Mouse (Mus musculus) embryo, embryonic 9.5 days (tissue): Measurements from ENCODE around the gene Epb41l5.
A peak's percentile ranks its signal among the peaks of the same experiment; 100 is the strongest.

Experiments
- DNase-seq: peaks from one replicate; pipeline ENCODE4 v3.0.0-alpha.2; 2017; ENCODE audit errors: extremely low spot score

Gene Epb41l5

DNA sequence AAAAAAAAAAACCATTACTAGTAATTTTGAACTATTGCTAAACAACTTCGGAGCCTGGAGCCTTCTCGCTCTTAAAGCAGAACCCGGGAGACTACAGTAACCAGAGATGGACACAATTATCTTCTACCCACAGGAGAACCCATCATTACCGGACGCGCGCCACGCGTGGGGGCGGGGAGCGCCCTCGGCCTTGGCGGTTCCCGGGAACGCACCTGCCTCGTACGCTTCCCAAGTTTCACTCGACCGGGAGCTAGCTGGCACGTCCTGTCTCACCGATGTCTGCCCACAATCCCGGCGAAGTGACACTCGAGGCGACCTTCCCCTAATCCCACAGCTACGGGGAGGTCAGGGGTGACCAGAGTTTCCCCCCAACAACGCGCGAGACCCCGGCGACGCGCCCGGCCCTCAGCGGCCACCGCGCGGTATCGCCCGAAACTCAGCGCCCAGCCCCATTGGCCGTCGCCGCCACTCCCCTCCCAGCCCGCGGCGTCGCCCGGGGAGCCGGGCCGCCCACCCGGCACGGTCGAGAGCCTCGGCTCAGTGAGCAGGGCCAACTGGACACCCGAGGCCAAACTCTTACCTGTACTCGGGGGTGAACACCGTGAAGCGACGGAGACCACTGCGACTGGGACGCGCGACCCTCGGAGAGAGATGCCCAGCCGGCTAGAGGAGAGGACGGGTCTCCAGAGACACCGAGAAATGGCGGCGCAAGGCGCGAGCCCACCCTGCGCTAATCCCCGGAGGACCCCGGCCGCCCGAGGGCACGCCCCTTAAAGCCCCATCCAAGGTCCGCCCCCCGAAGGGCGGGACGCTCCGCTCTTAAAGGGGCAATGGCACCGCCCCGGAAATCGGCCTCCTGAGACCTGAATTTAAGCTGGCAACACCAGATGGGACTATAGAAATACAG is at the start of gene Epb41l5:
Gene Epb41l5, minus strand, starts transcription at position 796 of the 907 bp plus-strand sequence.
- DNase-seq: peak; percentile 93

DNA sequence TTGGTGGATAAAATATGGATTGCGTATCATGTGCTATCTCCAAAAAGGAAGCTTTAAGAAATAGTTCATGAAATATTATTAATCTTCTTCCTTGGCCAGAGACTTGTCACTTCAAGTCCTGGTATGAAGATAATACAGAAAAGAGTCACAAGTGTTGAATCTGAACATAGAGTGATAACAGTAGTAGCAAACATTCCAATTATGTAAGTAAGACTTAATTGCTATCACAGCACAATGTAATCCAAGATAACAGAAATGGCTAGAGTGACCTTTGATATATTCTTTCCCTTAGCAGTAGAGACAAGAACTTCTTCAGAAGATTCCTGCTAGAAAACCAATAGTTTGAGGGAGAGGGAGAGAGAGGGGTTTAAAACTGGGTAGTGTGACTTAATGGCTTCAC is 48.1 kb upstream of the Epb41l5 start:
- no peak for DNase-seq

DNA sequence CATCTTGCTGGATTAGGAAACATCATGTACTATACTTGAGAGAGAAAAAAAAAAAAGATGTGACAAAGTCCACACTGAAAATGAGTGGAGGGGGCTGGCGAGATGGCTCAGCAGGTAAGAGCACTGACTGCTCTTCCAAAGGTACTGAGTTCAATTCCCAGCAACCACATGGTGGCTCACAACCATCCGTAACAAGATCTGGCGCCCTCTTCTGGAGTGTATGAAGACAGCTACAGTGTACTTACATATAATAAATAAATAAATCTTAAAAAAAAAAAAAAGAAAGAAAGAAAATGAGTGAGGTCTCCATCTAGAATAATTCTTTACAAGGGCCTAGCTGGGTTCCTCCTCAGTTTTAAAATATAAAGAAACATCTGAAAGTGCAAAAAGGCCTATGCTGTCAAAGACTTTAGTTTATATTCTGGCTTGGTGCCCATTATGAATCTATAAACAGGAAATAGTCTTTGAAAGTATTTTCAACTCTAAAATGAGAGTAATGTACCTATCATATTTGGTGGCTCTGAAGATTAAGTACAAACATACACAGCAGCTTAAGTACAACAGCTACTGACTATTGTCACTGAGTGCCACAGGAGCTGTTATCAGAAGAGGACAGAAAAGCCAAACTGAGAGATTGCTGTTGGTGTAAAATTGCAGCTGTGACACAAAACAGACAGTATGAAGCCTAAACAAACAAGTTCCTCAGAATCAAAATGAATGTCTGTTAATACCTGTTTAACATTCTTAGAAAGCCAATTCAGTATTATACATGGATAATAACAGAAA is 37.2 kb upstream of the Epb41l5 start:
- no peak for DNase-seq

DNA sequence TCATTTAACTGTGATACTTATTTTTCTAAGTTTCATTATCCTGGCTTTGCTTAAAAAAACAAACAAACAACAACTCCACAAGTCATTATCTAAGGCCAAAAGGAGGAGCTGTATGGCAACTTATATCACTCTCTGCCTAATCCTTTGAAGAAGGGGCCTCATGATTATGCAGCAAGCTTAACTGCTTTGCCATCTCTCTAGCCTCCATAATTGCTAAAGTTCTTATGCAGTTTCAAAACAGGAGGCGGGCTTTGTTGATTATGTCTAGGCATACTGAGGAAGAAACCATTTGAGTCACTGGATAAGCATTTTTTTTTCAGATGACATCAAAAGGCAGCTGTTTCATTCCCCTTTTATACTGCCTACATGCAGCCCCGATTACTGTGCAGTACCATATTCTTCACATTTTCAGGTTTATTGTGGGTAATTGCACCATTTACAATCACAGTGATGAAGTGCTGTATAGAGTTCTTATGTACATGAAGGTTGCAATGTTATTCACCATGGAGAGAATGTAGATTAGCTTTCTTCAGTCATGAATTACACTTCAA is 32.9 kb upstream of the Epb41l5 start:
- no peak for DNase-seq

DNA sequence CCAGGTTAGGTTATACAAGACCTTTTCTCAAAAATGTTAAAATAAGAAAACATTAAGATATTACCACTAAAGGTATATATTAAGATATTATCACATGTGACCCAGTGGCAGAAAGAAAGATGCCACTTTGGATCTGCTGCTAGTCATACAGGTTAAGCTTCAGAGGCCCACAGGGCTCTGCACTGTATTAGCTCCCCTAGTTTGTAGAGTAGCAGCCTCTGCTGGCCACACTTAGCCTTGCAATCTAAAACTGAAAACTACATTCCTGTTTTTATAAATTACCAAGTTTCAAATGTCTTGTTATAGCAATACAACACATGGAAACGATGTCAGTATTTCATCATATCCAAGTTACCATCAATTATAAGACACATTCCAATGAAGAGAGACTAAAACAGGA is 26.2 kb upstream of the Epb41l5 start:
- DNase-seq: peak; percentile 7

DNA sequence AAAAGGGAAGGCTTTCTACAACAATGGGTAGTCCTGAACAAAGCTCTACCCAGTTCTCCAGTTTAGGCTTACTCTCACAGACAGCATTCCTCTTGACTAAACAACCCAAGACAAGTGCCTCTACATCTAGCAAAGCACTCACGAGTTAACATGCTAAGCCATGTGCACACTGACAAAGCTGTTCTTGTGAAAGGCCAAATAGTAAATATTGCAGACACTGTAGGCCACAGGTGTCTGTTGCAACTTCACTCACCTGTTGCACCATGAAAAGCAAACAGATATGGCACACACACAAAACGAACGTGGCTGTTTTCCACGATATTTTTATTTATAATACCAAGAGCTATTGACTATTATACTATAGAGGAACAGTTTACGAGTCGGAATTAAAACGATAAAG is 18.1 kb upstream of the Epb41l5 start:
- DNase-seq: no peak

DNA sequence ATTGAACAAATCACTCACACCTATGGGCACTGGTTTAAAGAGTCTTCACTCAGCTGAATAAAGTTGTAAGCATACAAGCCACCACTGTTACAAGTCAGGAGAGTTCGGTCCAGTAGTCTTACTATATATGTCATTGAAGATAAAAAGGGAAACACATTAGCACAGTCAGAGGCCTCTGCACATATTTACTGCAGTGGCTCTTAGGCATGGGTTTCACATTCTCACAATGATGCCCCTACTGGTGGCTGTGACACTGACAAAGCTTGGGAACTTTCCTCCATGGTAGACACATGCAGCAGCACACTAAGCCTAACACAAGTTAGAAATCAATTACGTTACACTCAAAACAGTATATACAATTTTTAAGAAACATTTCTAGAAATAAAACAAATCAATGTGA is 5.5 kb upstream of the Epb41l5 start:
- no peak for DNase-seq

DNA sequence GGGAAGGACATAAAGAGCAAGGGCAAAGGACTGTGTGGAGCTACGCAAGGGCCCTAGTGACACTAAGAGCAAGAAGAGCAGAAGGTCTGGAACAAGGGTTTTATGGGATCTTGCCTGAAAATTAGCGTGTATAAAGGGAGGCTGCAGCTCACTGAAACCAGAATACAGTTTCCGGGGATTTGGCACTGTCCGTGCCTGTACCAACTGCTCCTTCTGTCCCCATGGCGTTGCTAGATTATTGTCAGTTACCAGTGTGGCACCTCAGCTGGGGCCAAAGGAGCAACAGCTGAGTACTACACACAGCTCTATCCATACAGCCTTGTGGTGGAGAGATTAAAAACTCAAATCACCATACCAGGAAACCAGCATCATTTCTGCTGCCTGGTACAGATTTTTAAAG is 1.6 kb upstream of the Epb41l5 start:
- DNase-seq: no peak

DNA sequence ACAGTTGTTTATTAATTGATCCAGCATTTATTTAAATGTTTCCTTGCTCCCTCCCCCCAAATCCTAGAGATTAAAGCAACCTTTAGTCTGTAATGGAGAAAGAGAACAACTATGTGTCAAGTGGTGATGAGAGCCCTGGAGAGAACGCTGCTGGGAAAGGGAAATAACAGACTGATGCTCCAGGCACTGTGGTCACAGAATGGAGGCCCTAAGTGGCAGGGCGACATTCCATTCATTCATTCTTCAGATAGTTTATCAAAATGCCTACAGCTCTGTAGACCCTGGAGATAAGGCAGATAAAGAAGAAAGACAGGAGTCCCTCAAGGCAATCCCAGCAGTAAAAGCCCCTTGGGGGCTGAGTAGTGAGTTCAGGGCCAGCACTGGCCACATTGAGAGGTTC is 827 bp upstream of the Epb41l5 start:
- no peak for DNase-seq

DNA sequence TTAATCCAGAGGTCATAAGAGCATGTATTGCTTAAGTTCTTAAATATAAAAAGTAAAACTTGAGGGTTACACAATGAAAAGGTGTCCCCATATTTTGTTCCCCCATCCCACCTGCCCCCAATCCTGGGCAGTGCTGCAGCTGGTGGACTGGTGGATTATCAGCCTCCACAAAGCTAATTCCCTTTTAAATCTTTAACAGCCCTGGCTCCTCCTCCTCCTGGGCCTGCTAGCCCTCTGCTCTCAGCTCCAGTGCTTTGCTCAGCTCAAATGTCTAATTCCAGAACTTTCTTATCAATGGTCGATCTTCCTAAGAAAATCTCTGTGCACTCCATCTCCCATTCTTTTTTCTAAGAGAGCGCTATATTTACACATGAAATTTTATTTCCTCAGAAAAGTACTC is 2.4 kb downstream of the Epb41l5 start:
- no peak for DNase-seq

DNA sequence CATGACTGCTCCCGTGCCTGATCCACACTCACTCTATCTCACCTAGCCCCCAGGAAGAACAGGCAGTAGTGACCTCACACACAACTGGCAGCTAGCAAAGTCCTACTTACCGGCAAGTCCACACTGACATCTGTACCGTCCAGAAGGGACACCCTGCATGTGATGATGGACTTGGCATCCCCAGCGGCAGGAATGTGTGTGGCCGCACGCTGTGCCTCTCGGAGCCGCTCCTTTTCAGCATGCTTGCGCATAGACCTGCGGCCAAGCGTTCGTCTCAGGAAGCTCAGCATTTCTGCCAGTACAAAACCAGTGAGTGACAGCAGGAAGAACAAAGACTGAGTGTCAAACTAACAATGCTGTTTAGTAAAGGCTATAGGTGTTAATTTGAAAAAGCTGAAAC is 6.4 kb downstream of the Epb41l5 start:
- peak; percentile 25 for DNase-seq

DNA sequence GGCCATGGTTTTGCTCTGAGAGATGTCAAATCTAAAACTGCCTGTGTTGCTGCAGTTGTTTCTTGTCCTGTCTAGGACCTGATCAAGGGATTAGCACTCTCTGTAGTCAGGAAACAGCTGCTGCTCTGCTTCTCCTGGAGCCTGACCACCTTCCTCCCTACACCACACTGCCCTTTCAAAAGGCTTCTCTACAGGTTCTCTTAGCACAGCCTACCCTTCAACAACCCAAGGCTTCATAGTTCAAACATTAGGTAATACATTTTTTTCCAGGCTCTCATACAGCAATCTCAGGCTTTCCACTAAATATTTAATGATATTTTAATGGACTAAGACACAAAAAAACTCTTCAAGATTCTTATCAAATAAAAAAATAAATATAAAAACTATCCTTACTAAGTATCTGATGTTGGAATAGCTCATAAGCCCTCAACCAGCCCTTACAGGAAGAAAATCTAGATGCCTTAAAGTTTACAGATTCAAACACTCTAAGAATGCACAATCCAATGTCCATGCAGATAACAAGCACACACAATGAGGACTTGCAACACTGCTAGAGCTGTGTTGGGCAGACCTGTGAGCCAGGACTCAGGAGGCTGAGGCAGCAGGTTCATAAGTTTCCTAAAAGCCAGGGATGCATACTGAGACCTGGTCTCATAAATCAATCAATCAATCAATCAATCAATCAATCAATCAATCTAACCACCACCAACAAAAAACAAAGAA is 7.5 kb downstream of the Epb41l5 start:
- DNase-seq: no peak

DNA sequence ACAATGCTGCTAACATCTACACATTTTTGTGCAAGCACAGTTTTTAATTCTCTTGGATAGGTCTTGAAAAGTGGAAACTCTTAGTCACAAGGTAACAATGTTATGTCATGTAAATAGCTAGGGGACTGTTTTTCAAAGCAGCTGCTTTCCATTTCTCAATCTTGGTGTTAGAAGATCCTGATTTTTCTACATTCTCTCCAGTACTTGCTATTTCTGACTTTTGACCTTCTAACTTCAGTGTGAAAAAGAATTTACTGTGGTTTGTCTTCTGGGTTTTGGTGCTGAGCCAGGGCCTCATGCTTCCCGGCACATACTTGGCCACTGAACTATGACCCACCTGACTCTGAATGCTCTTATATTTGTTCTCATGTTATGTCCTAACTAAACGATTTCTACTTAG is 8.8 kb downstream of the Epb41l5 start:
- no peak for DNase-seq

DNA sequence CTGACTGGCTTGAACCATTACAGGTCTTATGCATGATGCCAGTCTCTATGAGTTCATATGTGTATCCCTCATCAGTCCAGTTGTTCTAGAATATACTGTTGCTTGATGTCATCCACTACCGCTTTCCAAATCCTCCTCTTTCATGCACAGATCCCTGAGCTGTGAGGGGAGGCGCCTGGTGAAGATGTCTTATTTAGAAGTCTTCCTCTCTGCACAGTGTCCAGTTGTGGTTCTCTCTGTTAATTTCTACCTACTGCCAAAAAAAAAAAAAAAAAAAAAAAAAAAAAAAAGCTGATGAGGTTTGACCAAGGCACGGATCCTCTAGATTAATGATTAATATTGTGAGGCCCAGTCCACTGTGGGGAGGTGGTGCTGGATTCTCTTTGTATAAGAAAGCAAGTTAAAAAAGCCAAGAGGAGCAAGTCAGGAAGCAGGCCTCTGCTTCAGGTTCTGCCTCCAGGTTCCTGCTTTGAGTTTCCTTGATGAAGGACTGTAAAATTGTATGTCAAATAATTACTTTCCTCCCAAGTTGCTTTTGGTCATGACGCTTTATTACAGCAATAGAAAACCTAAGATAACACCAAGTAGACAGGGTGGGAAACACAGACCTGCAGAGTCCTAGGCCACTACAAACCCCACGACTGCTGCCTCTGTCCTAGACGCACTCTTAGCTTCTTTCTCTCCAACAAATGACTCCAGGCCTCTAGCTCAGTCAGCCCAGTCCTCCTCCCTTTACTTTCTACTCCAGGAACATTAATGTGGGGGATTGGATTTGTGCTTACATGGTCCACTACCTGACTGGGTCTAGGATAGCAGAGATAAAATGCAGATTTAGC is 11.4 kb downstream of the Epb41l5 start:
- no peak for DNase-seq

DNA sequence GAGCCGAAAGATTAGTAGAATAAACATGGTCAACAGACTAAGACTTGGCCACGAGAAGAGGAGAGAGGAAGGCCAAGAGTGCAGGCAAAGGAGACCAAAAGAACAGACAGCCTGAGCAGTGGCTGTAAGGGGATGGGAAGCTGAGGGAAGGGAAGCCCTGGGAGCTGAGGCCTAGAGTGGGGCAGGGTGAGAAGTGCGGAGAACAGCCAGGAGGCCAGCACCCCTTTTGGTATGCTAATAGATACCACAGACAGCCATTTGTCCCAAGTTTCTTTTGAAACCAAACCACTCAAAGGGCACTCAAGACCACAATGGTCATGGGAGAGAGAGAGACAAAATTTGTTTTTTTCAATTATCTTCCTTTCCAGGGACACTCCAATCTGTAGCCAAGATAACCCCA is 14.1 kb downstream of the Epb41l5 start:
- no peak for DNase-seq

DNA sequence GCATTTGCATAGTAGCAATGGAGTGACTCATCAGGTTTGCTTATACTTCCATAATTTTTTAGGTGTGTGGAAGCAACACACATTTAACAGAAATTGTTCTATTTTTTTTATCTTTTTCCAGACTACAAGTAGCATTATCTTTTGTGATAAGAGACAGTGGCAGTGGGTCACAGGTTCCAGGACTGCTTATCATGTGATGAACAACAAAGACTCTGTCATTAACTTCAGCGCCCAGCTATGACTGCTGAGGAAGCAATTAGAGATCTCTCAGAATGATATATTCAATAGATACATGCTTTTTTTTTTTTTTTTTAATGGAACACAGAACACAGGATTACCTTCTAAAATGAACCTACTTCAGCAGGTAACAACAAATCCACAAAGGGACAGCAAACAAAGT is 18.4 kb downstream of the Epb41l5 start:
- no peak for DNase-seq

DNA sequence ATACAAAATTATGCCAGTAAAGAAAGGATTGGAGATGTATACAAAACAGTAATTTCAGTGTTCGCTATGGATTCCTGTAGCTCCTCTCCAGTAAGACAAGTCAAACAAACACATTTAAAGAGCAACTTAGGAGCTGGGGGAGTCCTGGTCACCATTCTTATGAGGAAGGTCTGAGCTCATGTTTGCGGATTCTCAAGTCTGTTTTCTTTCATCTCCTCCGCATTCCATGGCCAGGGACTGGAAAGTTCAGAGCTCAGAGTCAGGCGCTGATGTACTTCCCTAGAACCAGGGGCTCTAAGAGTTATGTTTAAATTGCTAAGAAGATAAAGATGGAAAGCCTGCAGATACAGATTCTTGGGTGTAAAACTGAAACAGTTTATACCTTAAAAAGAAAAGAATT is 22.0 kb downstream of the Epb41l5 start:
- no peak for DNase-seq

DNA sequence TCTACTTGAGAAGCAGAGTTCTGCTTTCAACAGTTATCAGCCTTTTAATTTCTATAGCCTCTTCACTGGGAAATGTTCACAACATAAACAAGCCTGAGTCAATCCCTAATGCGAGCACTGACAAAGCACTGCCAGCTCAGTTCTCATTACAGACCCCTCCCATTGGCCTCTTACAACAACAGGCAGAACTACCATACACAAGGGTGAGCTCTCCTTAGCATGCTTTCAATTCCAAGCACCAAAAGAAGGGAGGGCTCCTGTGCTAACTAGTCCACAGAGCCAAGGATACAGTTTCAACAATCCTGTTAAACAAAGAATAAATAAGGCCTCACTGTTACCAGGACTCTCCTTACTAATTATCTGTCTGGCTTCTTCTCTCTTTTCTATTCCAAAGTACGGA is 24.4 kb downstream of the Epb41l5 start:
- DNase-seq: no peak

DNA sequence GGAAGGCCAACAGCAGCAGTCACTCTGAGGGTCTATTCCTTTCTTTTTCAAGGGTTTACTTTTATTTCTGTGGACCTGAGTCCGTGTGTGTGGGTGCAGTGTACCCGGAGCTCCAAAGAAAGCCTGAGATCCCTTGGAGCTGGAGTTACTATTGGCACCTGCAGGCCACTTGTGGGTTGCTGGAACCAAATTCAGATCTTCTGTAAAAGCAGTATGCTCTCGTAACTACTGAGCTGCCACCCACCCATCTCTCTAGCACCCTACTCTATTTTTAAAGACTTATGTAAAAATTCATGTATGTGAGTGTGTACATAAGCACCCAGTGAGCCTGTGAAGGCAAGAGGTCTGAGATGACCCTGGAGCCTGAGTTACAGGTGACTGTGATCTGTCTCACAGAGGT is 43.4 kb downstream of the Epb41l5 start:
- no peak for DNase-seq

DNA sequence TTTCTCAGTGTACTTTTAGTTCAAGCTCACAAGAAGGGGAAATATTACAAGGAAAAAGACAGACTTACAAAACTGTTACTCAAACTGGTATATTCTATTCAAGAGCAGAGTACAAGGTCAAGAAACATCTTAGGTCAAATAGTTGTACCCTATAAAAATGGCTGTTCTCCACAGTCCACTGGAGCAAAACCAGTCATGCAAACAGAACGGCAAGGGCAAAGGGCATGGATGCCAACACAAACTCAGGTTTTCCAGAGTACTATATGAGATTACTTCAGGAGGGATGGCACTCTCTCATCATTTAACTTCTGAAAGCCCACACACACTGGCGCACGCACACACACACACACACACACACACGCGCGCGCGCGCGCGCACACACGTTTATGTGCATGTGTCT is 46.4 kb downstream of the Epb41l5 start:
- no peak for DNase-seq

DNA sequence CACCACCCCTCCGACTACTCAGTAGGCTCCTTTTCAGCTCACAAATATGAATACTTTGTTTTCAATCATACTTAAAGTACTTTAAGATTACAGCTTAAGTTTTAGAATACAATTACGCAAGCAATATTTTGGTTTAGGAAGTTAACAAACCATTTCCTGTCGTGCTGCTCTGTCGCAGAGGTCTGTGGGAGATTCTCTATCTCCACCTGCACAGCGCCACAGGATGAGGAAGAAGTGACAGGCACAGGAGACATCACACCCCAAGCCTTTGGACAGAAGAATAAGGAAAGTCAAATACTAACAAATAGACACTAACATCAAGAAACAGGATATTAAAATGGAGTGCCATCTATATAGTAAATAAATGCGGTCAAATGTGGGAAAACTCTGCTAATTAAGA is 49.9 kb downstream of the Epb41l5 start:
- no peak for DNase-seq
